Mouse (Mus musculus) heart, adult 9 months (tissue): Measurements from ENCODE around the gene Tead2.
"Not testable (repeated sequence)": the region's sequence is repeated elsewhere in the genome, so short reads cannot be mapped to it uniquely, and the experiment has no call there.

ENCODE experiments used
- DNase-seq, 2 experiments: peaks; one replicate each; pipeline ENCODE4 v3.0.0; 2022; ENCODE audit warnings: low spot score in 2 of 2

Gene Tead2

GRCm38 (mm10) chr7:45228548-45228947 is 13.0 kb downstream of the Tead2 start:
- DNase-seq = no peak

- DNase-seq = no peak
Observed at GRCm38 (mm10) chr7:45229046-45229445, 13.5 kb downstream of the Tead2 start.

GRCm38 (mm10) chr7:45229459-45230203 is 14.1 kb downstream of the Tead2 start:
- DNase-seq = no peak

- no peak for DNase-seq
Observed at GRCm38 (mm10) chr7:45231192-45231591, 15.6 kb downstream of the Tead2 start.

GRCm38 (mm10) chr7:45231941-45232340 is 16.4 kb downstream of the Tead2 start:
- no peak for DNase-seq

GRCm38 (mm10) chr7:45232716-45233465 is 17.3 kb downstream of the Tead2 start:
- DNase-seq = no peak

GRCm38 (mm10) chr7:45233580-45234332 is 18.2 kb downstream of the Tead2 start:
- no peak for DNase-seq

GRCm38 (mm10) chr7:45234333-45234841 is 18.8 kb downstream of the Tead2 start:
- no peak for DNase-seq

GRCm38 (mm10) chr7:45234922-45235571 is 19.5 kb downstream of the Tead2 start:
- peak; percentile 62 to 63 for DNase-seq

GRCm38 (mm10) chr7:45235656-45236180 is 20.2 kb downstream of the Tead2 start:
- no peak for DNase-seq

GRCm38 (mm10) chr7:45237747-45238699 is 22.5 kb downstream of the Tead2 start:
- DNase-seq = no peak

- no peak for DNase-seq
Observed at GRCm38 (mm10) chr7:45238723-45239496, 23.4 kb downstream of the Tead2 start, which contains the start of gene Cd37. Gene Cd37, minus strand, starts transcription at chr7:45239115.

- no peak for DNase-seq
Observed at GRCm38 (mm10) chr7:45240109-45240508, 24.6 kb downstream of the Tead2 start.

- no peak for DNase-seq
Observed at GRCm38 (mm10) chr7:45240633-45241388, 25.3 kb downstream of the Tead2 start, which contains the start of gene Slc6a16. Gene Slc6a16, plus strand, starts transcription at chr7:45241085.

- no peak for DNase-seq
Observed at GRCm38 (mm10) chr7:45241389-45241749, 25.8 kb downstream of the Tead2 start.

- DNase-seq = no peak
Observed at GRCm38 (mm10) chr7:45247666-45248065, 32.1 kb downstream of the Tead2 start.

GRCm38 (mm10) chr7:45253806-45254205 is 38.3 kb downstream of the Tead2 start:
- DNase-seq = no peak

GRCm38 (mm10) chr7:45255822-45256221 is 40.3 kb downstream of the Tead2 start:
- DNase-seq = not testable (repeated sequence)
